Mouse (Mus musculus) brain, embryonic 14.5 days (tissue): Measurements from ENCODE around the gene Ttbk1. TPM values are rescaled to one million over a fixed set of nuclear protein-coding genes. Genes with fewer than 3 reads are reported as not detected.

Experiments used
- DNase-seq: peaks from one replicate; pipeline ENCODE4 v3.0.0-alpha.2; 2011; ENCODE audit warnings: low read depth
- CTCF ChIP-seq: fragments of 200-500 bp; IDR thresholded peaks from 2 replicates; pipeline ENCODE4 v1.5.1; 2012; ENCODE audit warnings: inconsistent platforms, mild to moderate bottlenecking, moderate library complexity, borderline replicate concordance; ENCODE audit not compliant: insufficient read depth, insufficient read length; ENCODE audit errors: extremely low read depth
- POLR2A ChIP-seq: fragments of 200-500 bp; IDR thresholded peaks from 2 replicates; pipeline ENCODE4 v1.6.1; 2012; ENCODE audit warnings: mild to moderate bottlenecking, inconsistent platforms, borderline replicate concordance; ENCODE audit not compliant: poor library complexity, insufficient read depth, insufficient read length, severe bottlenecking; ENCODE audit errors: extremely low read depth
- polyA plus RNA-seq: library from polyadenylated mRNA; depleted of rRNA; stranded (reverse); fragments of >200 nt; gene quantifications from 2 replicates; pipeline ENCODE4 v1.2.3, GENCODE M21; 2012; rRNA removed

The Ttbk1 gene
- 22.1 and 35.4 TPM in 2 replicates for polyA plus RNA-seq

GRCm38 (mm10) chr17:46487431-46487830 is at the start of gene Ttbk1:
TSS of gene Ttbk1 (minus strand) at chr17:46487675.
- TF ChIP-seq POLR2A (peak; percentile 54; the same call in 1 of the 2 replicates), CTCF (no peak)
- DNase-seq = peak; percentile 89

GRCm38 (mm10) chr17:46525579-46526307 is 38.3 kb upstream of the Ttbk1 start:
- peak; percentile 94 for TF ChIP-seq CTCF
- no peak for TF ChIP-seq POLR2A

GRCm38 (mm10) chr17:46525065-46525464 is 37.6 kb upstream of the Ttbk1 start:
- TF ChIP-seq CTCF (no peak), POLR2A (no peak)
- no peak for DNase-seq

More at GRCm38 (mm10) chr17:46525579-46526307, 38.3 kb upstream of the Ttbk1 start:
- peak; percentile 82 for DNase-seq

GRCm38 (mm10) chr17:46521963-46522668 is 34.6 kb upstream of the Ttbk1 start:
- no peak for TF ChIP-seq POLR2A
- TF ChIP-seq CTCF = 0 out of 2 replicates have a peak, but pooled peaks have one; percentile 31
- peak; percentile 37 for DNase-seq

GRCm38 (mm10) chr17:46521174-46521573 is 33.7 kb upstream of the Ttbk1 start:
- no peak for DNase-seq
- TF ChIP-seq CTCF = no peak
- no peak for TF ChIP-seq POLR2A

- peak; percentile 29 for DNase-seq
- no peak for TF ChIP-seq CTCF
- no peak for TF ChIP-seq POLR2A
Observed at GRCm38 (mm10) chr17:46520385-46520979, 33.0 kb upstream of the Ttbk1 start.

GRCm38 (mm10) chr17:46519971-46520370 is 32.5 kb upstream of the Ttbk1 start:
- TF ChIP-seq POLR2A = no peak
- no peak for TF ChIP-seq CTCF

GRCm38 (mm10) chr17:46513329-46513728 is 25.9 kb upstream of the Ttbk1 start:
- no peak for TF ChIP-seq POLR2A
- no peak for TF ChIP-seq CTCF
- peak; percentile 33 for DNase-seq

More at GRCm38 (mm10) chr17:46519971-46520370, 32.5 kb upstream of the Ttbk1 start:
- no peak for DNase-seq

- peak; percentile 30 for DNase-seq
- TF ChIP-seq CTCF (peak; percentile 63; the same call in 1 of the 2 replicates), POLR2A (no peak)
Observed at GRCm38 (mm10) chr17:46511059-46511710, 23.7 kb upstream of the Ttbk1 start.

GRCm38 (mm10) chr17:46505617-46506016 is 18.1 kb upstream of the Ttbk1 start:
- no peak for DNase-seq
- TF ChIP-seq POLR2A = no peak
- no peak for TF ChIP-seq CTCF
